Mouse (Mus musculus): ENCODE data around the gene C1qtnf4. TPM values are rescaled to one million over a fixed set of nuclear protein-coding genes. Genes with fewer than 3 reads are reported as not detected.
A peak's percentile ranks its signal among the peaks of the same experiment; 100 is the strongest.
"Not testable (repeated sequence)": the region's sequence is repeated elsewhere in the genome, so short reads cannot be mapped to it uniquely, and the experiment has no call there.

Gene C1qtnf4
- polyA plus RNA-seq, 1 experiment from 2014 or later, result 8.8 TPM

- H3K27me3 ChIP-seq (replicated peaks), result peaks cover 41% of the 10 kb centered on the region
- 3% methylated on average over 133 of the region's 133 CpGs for WGBS
- H3K9ac ChIP-seq, result peak overlapping the region; percentile 58
- H3K9me3 ChIP-seq, result no peaks in the 10 kb centered on the region
- 0 out of 2 replicates have a peak, but pooled peaks cover under 1% of the 10 kb centered on the region for H3K36me3 ChIP-seq
- no peak overlapping the region for H3K27ac ChIP-seq
- peak overlapping the region; percentile 59 for H3K4me3 ChIP-seq (replicated peaks)
- H3K4me2 ChIP-seq (replicated peaks), result peak overlapping the region; percentile 91
- H3K4me1 ChIP-seq (replicated peaks), result peaks cover 17% of the 10 kb centered on the region
- peak; percentile 89 for ATAC-seq
Observed at GRCm38 (mm10) chr2:90889550-90890548, 4.2 kb downstream of the C1qtnf4 start.

- peaks cover 22% of the 10 kb centered on the region; the same call in 1 of the 2 replicates for H3K36me3 ChIP-seq
- no peak overlapping the region for H3K27ac ChIP-seq
- H3K9ac ChIP-seq, result no peak overlapping the region
- no peak overlapping the region for H3K4me2 ChIP-seq (replicated peaks)
- no peak overlapping the region for H3K4me3 ChIP-seq (replicated peaks)
- peaks cover 7% of the 10 kb centered on the region for H3K27me3 ChIP-seq (replicated peaks)
- H3K9me3 ChIP-seq, result no peaks in the 10 kb centered on the region
- WGBS, result 79% methylated on average over 6 of the region's 6 CpGs
- peak; percentile 26; the same call in 1 of the 2 replicates for ATAC-seq
- peaks cover 8% of the 10 kb centered on the region for H3K4me1 ChIP-seq (replicated peaks)
Observed at GRCm38 (mm10) chr2:90893673-90894298, 8.1 kb downstream of the C1qtnf4 start.

- H3K4me2 ChIP-seq (replicated peaks); H3K4me1 ChIP-seq (replicated peaks); ATAC-seq; H3K9ac ChIP-seq; H3K27ac ChIP-seq; H3K27me3 ChIP-seq (replicated peaks); H3K4me3 ChIP-seq (replicated peaks); H3K9me3 ChIP-seq: not testable (repeated sequence)
- peaks cover 26% of the 10 kb centered on the region; the same call in 1 of the 2 replicates for H3K36me3 ChIP-seq
- 89% methylated on average over 3 of the region's 3 CpGs for WGBS
Observed at GRCm38 (mm10) chr2:90894299-90894677, 8.6 kb downstream of the C1qtnf4 start.

GRCm38 (mm10) chr2:90903398-90903797 is 17.7 kb downstream of the C1qtnf4 start:
- H3K4me3 ChIP-seq (replicated peaks), result peak overlapping the region; percentile 96
- H3K9me3 ChIP-seq, result no peaks in the 10 kb centered on the region
- peak overlapping the region; percentile 65 for H3K4me2 ChIP-seq (replicated peaks)
- peaks cover 9% of the 10 kb centered on the region for H3K4me1 ChIP-seq (replicated peaks)
- 81% methylated on average over 2 of the region's 2 CpGs for WGBS
- 0 out of 2 replicates have a peak overlapping the region, but pooled peaks have one; percentile 98 for H3K9ac ChIP-seq
- peaks cover 16% of the 10 kb centered on the region for H3K36me3 ChIP-seq
- no peak overlapping the region for H3K27ac ChIP-seq
- H3K27me3 ChIP-seq (replicated peaks), result no peaks in the 10 kb centered on the region
- ATAC-seq, result no peak

- Histone ChIP-seq H3K27ac (peak within 1 kb of the TSS; percentile 97), H3K27me3 (replicated peaks) (no peaks in the 10 kb centered on the region), H3K36me3 (peaks cover 12% of the 10 kb centered on the region), H3K4me1 (replicated peaks) (peaks cover 9% of the 10 kb centered on the region), H3K9ac (peak within 1 kb of the TSS; percentile 98), H3K4me2 (replicated peaks) (peak within 1 kb of the TSS; percentile 65), H3K9me3 (no peaks in the 10 kb centered on the region), H3K4me3 (replicated peaks) (peak within 1 kb of the TSS; percentile 96)
- peak; percentile 98 for ATAC-seq
- WGBS, result under 1% methylated on average over 43 of the region's 43 CpGs
Observed at GRCm38 (mm10) chr2:90904076-90904855, 18.6 kb downstream of the C1qtnf4 start, which contains the start of the genes Kbtbd4 and Ndufs3. TSS of gene Kbtbd4 (plus strand) at chr2:90904740. TSS of gene Ndufs3 (minus strand) at chr2:90904827.

GRCm38 (mm10) chr2:90904856-90905224 is 19.2 kb downstream of the C1qtnf4 start:
- Histone ChIP-seq H3K9me3 (no peaks in the 10 kb centered on the region), H3K36me3 (peaks cover 18% of the 10 kb centered on the region), H3K27ac (peak overlapping the region; percentile 97), H3K4me2 (replicated peaks) (peak overlapping the region; percentile 65), H3K27me3 (replicated peaks) (no peaks in the 10 kb centered on the region), H3K9ac (peak overlapping the region; percentile 98), H3K4me3 (replicated peaks) (peak overlapping the region; percentile 96), H3K4me1 (replicated peaks) (peaks cover 9% of the 10 kb centered on the region)
- WGBS, result under 1% methylated on average over 21 of the region's 21 CpGs
- peak; percentile 77 for ATAC-seq

GRCm38 (mm10) chr2:90906721-90907120 is 21.1 kb downstream of the C1qtnf4 start:
- no peak for ATAC-seq
- Histone ChIP-seq H3K36me3 (peaks cover 17% of the 10 kb centered on the region), H3K27ac (no peak overlapping the region), H3K4me2 (replicated peaks) (no peak overlapping the region), H3K4me1 (replicated peaks) (peaks cover 9% of the 10 kb centered on the region), H3K4me3 (replicated peaks) (no peak overlapping the region), H3K9ac (no peak overlapping the region), H3K9me3 (no peaks in the 10 kb centered on the region), H3K27me3 (replicated peaks) (no peaks in the 10 kb centered on the region)
- WGBS, result 85% methylated on average over 2 of the region's 2 CpGs

GRCm38 (mm10) chr2:90910861-90911260 is 25.2 kb downstream of the C1qtnf4 start:
- no peak overlapping the region for H3K4me2 ChIP-seq (replicated peaks)
- H3K9ac ChIP-seq, result no peak overlapping the region
- no peak overlapping the region for H3K27ac ChIP-seq
- peaks cover 15% of the 10 kb centered on the region for H3K36me3 ChIP-seq
- peaks cover 2% of the 10 kb centered on the region for H3K4me1 ChIP-seq (replicated peaks)
- no peak for ATAC-seq
- WGBS, result 80% methylated on average over 1 of the region's 1 CpGs
- no peak overlapping the region for H3K4me3 ChIP-seq (replicated peaks)
- H3K9me3 ChIP-seq, result no peaks in the 10 kb centered on the region
- no peaks in the 10 kb centered on the region for H3K27me3 ChIP-seq (replicated peaks)

- H3K4me1 ChIP-seq (replicated peaks), result 0 out of 2 replicates have a peak, but pooled peaks cover 2% of the 10 kb centered on the region
- no peaks in the 10 kb centered on the region for H3K9me3 ChIP-seq
- H3K4me3 ChIP-seq (replicated peaks), result no peak overlapping the region
- peaks cover 15% of the 10 kb centered on the region for H3K36me3 ChIP-seq
- H3K27me3 ChIP-seq (replicated peaks), result no peaks in the 10 kb centered on the region
- H3K27ac ChIP-seq, result no peak overlapping the region
- WGBS, result 76% methylated on average over 1 of the region's 1 CpGs
- no peak overlapping the region for H3K4me2 ChIP-seq (replicated peaks)
- no peak overlapping the region for H3K9ac ChIP-seq
- ATAC-seq, result no peak
Observed at GRCm38 (mm10) chr2:90911668-90912067, 26.0 kb downstream of the C1qtnf4 start.

GRCm38 (mm10) chr2:90913671-90914070 is 28.0 kb downstream of the C1qtnf4 start:
- Histone ChIP-seq H3K4me1 (replicated peaks) (0 out of 2 replicates have a peak, but pooled peaks cover 2% of the 10 kb centered on the region), H3K9me3 (no peaks in the 10 kb centered on the region), H3K4me2 (replicated peaks) (no peak overlapping the region), H3K4me3 (replicated peaks) (no peak overlapping the region), H3K27me3 (replicated peaks) (no peaks in the 10 kb centered on the region), H3K9ac (no peak overlapping the region), H3K27ac (no peak overlapping the region), H3K36me3 (peaks cover 15% of the 10 kb centered on the region)
- 70% methylated on average over 2 of the region's 2 CpGs for WGBS
- ATAC-seq, result no peak

- ATAC-seq, result no peak
- Histone ChIP-seq H3K4me2 (replicated peaks) (peak overlapping the region; percentile 69), H3K9me3 (no peaks in the 10 kb centered on the region), H3K9ac (no peak overlapping the region), H3K27me3 (replicated peaks) (no peaks in the 10 kb centered on the region), H3K4me1 (replicated peaks) (0 out of 2 replicates have a peak, but pooled peaks cover 2% of the 10 kb centered on the region), H3K27ac (no peak overlapping the region), H3K4me3 (replicated peaks) (peak overlapping the region; percentile 65; the same call in 1 of the 2 replicates), H3K36me3 (0 out of 2 replicates have a peak, but pooled peaks cover 3% of the 10 kb centered on the region)
- WGBS, result 71% methylated on average over 1 of the region's 1 CpGs
Observed at GRCm38 (mm10) chr2:90915516-90915915, 29.9 kb downstream of the C1qtnf4 start.
